Mouse (Mus musculus): ENCODE measurements around the gene Vps45.

GRCm38 (mm10) chr3:95992990-95993603 lies 65.2 kb downstream of the Vps45 start:
- TF ChIP-seq CTCF (IDR thresholded peaks at IDR 0.05; ENCODE audit: control insufficient read depth, insufficient read depth, low read length) (no peak), POLR2A (IDR thresholded peaks at IDR 0.05; ENCODE audit: borderline replicate concordance, control insufficient read depth, low read depth, low read length) (no peak)

Data from bone marrow, adult 2 months (tissue).